Mouse (Mus musculus): ENCODE measurements at regions not wholly inside any gene's neighbourhood (a gene's known extent, or its start where the extent isn't known, plus 50 kb on each side); places are given as distances from the start of the nearest gene placed in this dataset.

GRCm38 (mm10) chr3:151670628-151671027 lies 79.1 kb downstream of the Ifi44 start:
- intact Hi-C loops (cut with DNase I): no loop called here
- DNase-seq (ENCODE audit: low spot score in 2 of 2): no peak

- DNase-seq (ENCODE audit: low spot score in 2 of 2): no peak
Measured at GRCm38 (mm10) chr3:151653298-151653697, 96.5 kb downstream of the Ifi44 start.

GRCm38 (mm10) chr3:151651524-151651923 lies 98.2 kb downstream of the Ifi44 start:
- peak in 1 of 2 experiments; percentile 30 for DNase-seq (ENCODE audit: low spot score in 2 of 2)
- intact Hi-C loops (cut with DNase I): no loop called here

More at GRCm38 (mm10) chr3:151653298-151653697, 96.5 kb downstream of the Ifi44 start:
- intact Hi-C loops (cut with DNase I): no loop called here

- intact Hi-C loops (cut with DNase I): no loop called here
- no peak for DNase-seq (ENCODE audit: low spot score in 2 of 2)
Measured at GRCm38 (mm10) chr3:151647637-151648036, 102.1 kb downstream of the Ifi44 start.

GRCm38 (mm10) chr3:151639431-151640111 lies 110.2 kb downstream of the Ifi44 start:
- intact Hi-C loops (cut with DNase I): no loop called here
- no peak for DNase-seq (ENCODE audit: low spot score in 2 of 2)

GRCm38 (mm10) chr3:151638326-151638725 lies 111.4 kb downstream of the Ifi44 start:
- DNase-seq (ENCODE audit: low spot score in 2 of 2): no peak
- intact Hi-C loops (cut with DNase I): no loop called here

- intact Hi-C loops (cut with DNase I): no loop called here
- peak in 1 of 2 experiments; percentile 10 for DNase-seq (ENCODE audit: low spot score in 2 of 2)
Measured at GRCm38 (mm10) chr3:151610954-151611353, 138.8 kb downstream of the Ifi44 start.

GRCm38 (mm10) chr3:151607689-151608088 lies 142.1 kb downstream of the Ifi44 start:
- intact Hi-C loops (cut with DNase I): no loop called here
- no peak for DNase-seq (ENCODE audit: low spot score in 2 of 2)

- no peak for DNase-seq (ENCODE audit: low spot score in 2 of 2)
- intact Hi-C loops (cut with DNase I): no loop called here
Measured at GRCm38 (mm10) chr3:151603371-151603770, 146.4 kb downstream of the Ifi44 start.
